Mouse (Mus musculus): ENCODE measurements around the gene 4933415A04Rik.

Gene 4933415A04Rik

GRCm38 (mm10) chr11:43586324-43587090, at the start of gene 4933415A04Rik:
Gene 4933415A04Rik, plus strand, starts transcription at chr11:43587040.
- DNase-seq (ENCODE audit: low spot score) = peak; percentile 77

GRCm38 (mm10) chr11:43537074-43537473, 49.8 kb upstream of the 4933415A04Rik start:
- DNase-seq (ENCODE audit: low spot score) = no peak

- DNase-seq (ENCODE audit: low spot score) = no peak
Observed at GRCm38 (mm10) chr11:43539863-43540262, 47.0 kb upstream of the 4933415A04Rik start.

- DNase-seq (ENCODE audit: low spot score) = no peak
Observed at GRCm38 (mm10) chr11:43543711-43544466, 43.0 kb upstream of the 4933415A04Rik start.

GRCm38 (mm10) chr11:43544819-43545218, 42.0 kb upstream of the 4933415A04Rik start:
- DNase-seq (ENCODE audit: low spot score) = no peak

- DNase-seq (ENCODE audit: low spot score) = no peak
Observed at GRCm38 (mm10) chr11:43545873-43546475, 40.9 kb upstream of the 4933415A04Rik start.

- no peak for DNase-seq (ENCODE audit: low spot score)
Observed at GRCm38 (mm10) chr11:43546678-43547077, 40.2 kb upstream of the 4933415A04Rik start.

- DNase-seq (ENCODE audit: low spot score) = peak; percentile 65
Observed at GRCm38 (mm10) chr11:43548148-43548547, 38.7 kb upstream of the 4933415A04Rik start.

- DNase-seq (ENCODE audit: low spot score) = no peak
Observed at GRCm38 (mm10) chr11:43548657-43549435, 38.0 kb upstream of the 4933415A04Rik start.

- peak; percentile 19 for DNase-seq (ENCODE audit: low spot score)
Observed at GRCm38 (mm10) chr11:43549701-43550100, 37.1 kb upstream of the 4933415A04Rik start.

- no peak for DNase-seq (ENCODE audit: low spot score)
Observed at GRCm38 (mm10) chr11:43551756-43552155, 35.1 kb upstream of the 4933415A04Rik start.

GRCm38 (mm10) chr11:43552675-43553074, 34.2 kb upstream of the 4933415A04Rik start:
- no peak for DNase-seq (ENCODE audit: low spot score)

- no peak for DNase-seq (ENCODE audit: low spot score)
Observed at GRCm38 (mm10) chr11:43556538-43556937, 30.3 kb upstream of the 4933415A04Rik start.

GRCm38 (mm10) chr11:43559515-43560292, 27.1 kb upstream of the 4933415A04Rik start:
- peak; percentile 80 for DNase-seq (ENCODE audit: low spot score)

- no peak for DNase-seq (ENCODE audit: low spot score)
Observed at GRCm38 (mm10) chr11:43563654-43564244, 23.1 kb upstream of the 4933415A04Rik start.

- DNase-seq (ENCODE audit: low spot score) = no peak
Observed at GRCm38 (mm10) chr11:43565414-43565813, 21.4 kb upstream of the 4933415A04Rik start.

GRCm38 (mm10) chr11:43565852-43566251, 21.0 kb upstream of the 4933415A04Rik start:
- DNase-seq (ENCODE audit: low spot score) = no peak

GRCm38 (mm10) chr11:43566696-43567095, 20.1 kb upstream of the 4933415A04Rik start:
- DNase-seq (ENCODE audit: low spot score) = peak; percentile 19

GRCm38 (mm10) chr11:43568263-43568662, 18.6 kb upstream of the 4933415A04Rik start:
- DNase-seq (ENCODE audit: low spot score) = peak; percentile 39

GRCm38 (mm10) chr11:43569188-43569587, 17.7 kb upstream of the 4933415A04Rik start:
- DNase-seq (ENCODE audit: low spot score) = no peak

GRCm38 (mm10) chr11:43569595-43569994, 17.2 kb upstream of the 4933415A04Rik start:
- DNase-seq (ENCODE audit: low spot score) = peak; percentile 39
